Mouse (Mus musculus): ENCODE measurements around the gene Fat3.

DNA sequence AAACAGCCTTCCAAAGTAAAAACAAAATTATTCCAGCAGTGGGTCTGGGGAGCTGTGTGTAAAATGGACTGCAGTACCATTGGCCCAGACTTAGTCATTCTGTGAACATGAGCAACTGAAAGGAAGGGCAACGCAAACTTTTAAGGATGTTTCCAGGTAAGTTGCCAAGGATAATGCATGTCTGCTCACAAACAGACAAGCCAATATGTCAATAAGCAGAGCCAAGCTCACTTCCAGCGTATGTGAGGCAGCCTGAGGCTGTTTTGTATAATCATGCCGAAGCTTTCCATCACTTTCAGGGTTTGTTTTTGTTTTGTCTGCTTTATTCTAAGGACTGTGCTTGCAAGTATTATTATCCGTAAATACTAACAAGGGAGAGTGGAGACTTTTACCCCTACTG lies 15.9 kb downstream of the Fat3 start:
- TF ChIP-seq POLR2A (IDR thresholded peaks at IDR 0.05; ENCODE audit: low read depth, low read length) = no peak
- no peak for TF ChIP-seq CTCF (conservative IDR thresholded peaks at IDR 0.05; ENCODE audit: insufficient read depth, insufficient read length, low read depth, low read length)

Measured in kidney, adult 2 months (tissue).